ENCODE assay signal across 8 mouse cellular contexts in the genomic region with DNA sequence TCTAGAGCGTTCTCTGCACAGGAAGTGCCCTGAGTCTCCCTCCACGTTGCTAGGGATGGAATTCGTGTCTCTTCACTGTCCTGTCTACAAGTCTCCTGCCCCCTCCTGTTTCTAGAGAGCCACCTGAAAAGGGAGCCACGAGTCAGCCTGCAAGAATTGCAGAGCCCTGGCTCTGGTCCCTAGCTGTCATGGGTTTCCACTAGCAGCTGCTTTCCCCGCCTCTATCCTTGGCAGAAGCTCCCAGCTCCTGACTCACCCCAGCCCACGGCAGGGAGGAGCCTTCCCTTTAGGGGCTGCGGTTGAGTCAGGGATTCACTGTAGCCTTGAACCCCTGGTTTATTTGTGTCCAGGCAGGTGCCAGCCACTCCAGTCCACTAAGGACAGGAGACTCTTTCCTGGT. TPM values are rescaled to one million over a fixed set of nuclear protein-coding genes. Genes with fewer than 3 reads are reported as not detected.
DNase-seq lines count a peak whose midpoint lies in the region; ATAC-seq and TF ChIP-seq lines count a peak whose summit lies in the region.
"Had no signal": no experiment of that assay in that cellular context is flagged by ENCODE, and none has a peak within 500 bp of the region (broad histone marks: within the 10 kb centered on the region; RNA-seq: fewer than 3 reads in every experiment).

No protein-coding gene starts in this region.

- ATAC-seq in midbrain, postnatal 0 days (ENCODE audit: low FRiP score), result no peak
- no peak for ATAC-seq in midbrain, embryonic 11.5 days (ENCODE audit: low FRiP score)
- peak; percentile 80 for ATAC-seq in heart, embryonic 16.5 days (replicated peaks; ENCODE audit: extremely low read depth, insufficient read depth, low FRiP score)
- ATAC-seq in limb, embryonic 15.5 days (ENCODE audit: insufficient number of reproducible peaks, low FRiP score, low TSS enrichment, low read depth), result peak; percentile 62; the same call in 1 of the 2 replicates

- peak; percentile 72 for DNase-seq in midbrain, postnatal 0 days (ENCODE audit: low spot score)
- no peak for DNase-seq in midbrain, embryonic 11.5 days (ENCODE audit: low spot score, missing footprints)
- peak; percentile 41 for DNase-seq in testis, postnatal 14 days (ENCODE audit: low spot score)
- no peak for DNase-seq in kidney, adult 9 months

- no peaks in the 10 kb centered on the region for H3K4me1 ChIP-seq in midbrain, postnatal 0 days (ENCODE audit: insufficient read depth, low read length)
- no peaks in the 10 kb centered on the region for H3K4me1 ChIP-seq in midbrain, embryonic 11.5 days (ENCODE audit: control insufficient read depth, insufficient read depth, low read length)
- peaks cover 4% of the 10 kb centered on the region; the same call in 1 of the 2 replicates for H3K4me1 ChIP-seq in cortical plate, adult 2 months (ENCODE audit: control insufficient read depth, insufficient read depth, low read length)
- peaks cover 9% of the 10 kb centered on the region for H3K4me1 ChIP-seq in heart, embryonic 16.5 days (ENCODE audit: control insufficient read depth, insufficient read depth, low read length)
- peaks cover 17% of the 10 kb centered on the region for H3K4me1 ChIP-seq in limb, embryonic 15.5 days

- no peak overlapping the region for H3K9ac ChIP-seq in midbrain, postnatal 0 days (replicated peaks; ENCODE audit: low read length, poor library complexity, severe bottlenecking)
- no peak overlapping the region for H3K9ac ChIP-seq in midbrain, embryonic 11.5 days (ENCODE audit: low read length)
- peak overlapping the region; percentile 22; the same call in 1 of the 2 replicates for H3K9ac ChIP-seq in heart, embryonic 16.5 days (ENCODE audit: low read length)
- H3K9ac ChIP-seq in limb, embryonic 15.5 days, result no peak overlapping the region
- H3K9ac ChIP-seq: liver, embryonic 14.5 days had no signal

- H3K4me2 ChIP-seq in midbrain, postnatal 0 days (ENCODE audit: low read depth, low read length, poor library complexity, severe bottlenecking), result no peak overlapping the region
- no peak overlapping the region for H3K4me2 ChIP-seq in midbrain, embryonic 11.5 days
- peak overlapping the region; percentile 46 for H3K4me2 ChIP-seq in heart, embryonic 16.5 days (ENCODE audit: low read depth, low read length)
- H3K4me2 ChIP-seq in limb, embryonic 15.5 days, result no peak overlapping the region

- H3K4me3 ChIP-seq in midbrain, postnatal 0 days (ENCODE audit: low read depth, low read length), result no peak overlapping the region
- no peak overlapping the region for H3K4me3 ChIP-seq in midbrain, embryonic 11.5 days (ENCODE audit: low read depth, low read length)
- no peak overlapping the region for H3K4me3 ChIP-seq in cortical plate, adult 2 months (ENCODE audit: insufficient read depth, low read length)
- H3K4me3 ChIP-seq in heart, embryonic 16.5 days (ENCODE audit: low read length), result no peak overlapping the region
- no peak overlapping the region for H3K4me3 ChIP-seq in limb, embryonic 15.5 days

- no peak for TF ChIP-seq CTCF in midbrain, postnatal 0 days (IDR thresholded peaks at IDR 0.05)
- no peak for TF ChIP-seq CTCF in cortical plate, adult 2 months (IDR thresholded peaks at IDR 0.05; ENCODE audit: extremely low read depth, insufficient read depth, low read length)

- TF ChIP-seq POLR2A in cortical plate, adult 2 months (IDR thresholded peaks at IDR 0.05; ENCODE audit: extremely low read depth, insufficient read depth, low read length), result no peak

- no peaks in the 10 kb centered on the region for H3K36me3 ChIP-seq in midbrain, postnatal 0 days (ENCODE audit: insufficient read depth, low read length)
- H3K36me3 ChIP-seq in midbrain, embryonic 11.5 days (ENCODE audit: control insufficient read depth, insufficient read depth, low read length), result no peaks in the 10 kb centered on the region
- no peaks in the 10 kb centered on the region; the same call in 1 of the 2 replicates for H3K36me3 ChIP-seq in heart, embryonic 16.5 days (ENCODE audit: control insufficient read depth, insufficient read depth)
- no peaks in the 10 kb centered on the region for H3K36me3 ChIP-seq in limb, embryonic 15.5 days

- H3K27ac ChIP-seq in midbrain, postnatal 0 days (ENCODE audit: low read depth, low read length), result no peak overlapping the region
- H3K27ac ChIP-seq in midbrain, embryonic 11.5 days (ENCODE audit: low read depth, low read length), result no peak overlapping the region
- H3K27ac ChIP-seq in cortical plate, adult 2 months (ENCODE audit: insufficient read depth, low read length), result peak overlapping the region; percentile 13; the same call in 1 of the 2 replicates
- peak overlapping the region; percentile 36; the same call in 1 of the 2 replicates for H3K27ac ChIP-seq in heart, embryonic 16.5 days (ENCODE audit: low read length)
- H3K27ac ChIP-seq in limb, embryonic 15.5 days, result no peak overlapping the region
- H3K27ac ChIP-seq: liver, embryonic 14.5 days had no signal

- WGBS in midbrain, postnatal 0 days, result 33% methylated on average over 7 of the region's 7 CpGs
- 52% methylated on average over 7 of the region's 7 CpGs for WGBS in midbrain, embryonic 11.5 days
- WGBS in heart, embryonic 16.5 days, result 7% methylated on average over 7 of the region's 7 CpGs
- 21% methylated on average over 7 of the region's 7 CpGs for WGBS in limb, embryonic 15.5 days

- no peaks in the 10 kb centered on the region for H3K9me3 ChIP-seq in midbrain, postnatal 0 days (ENCODE audit: low read length)
- H3K9me3 ChIP-seq in midbrain, embryonic 11.5 days (ENCODE audit: control insufficient read depth, low read length), result no peaks in the 10 kb centered on the region
- no peaks in the 10 kb centered on the region for H3K9me3 ChIP-seq in heart, embryonic 16.5 days (replicated peaks; ENCODE audit: control insufficient read depth, low read length)
- no peaks in the 10 kb centered on the region for H3K9me3 ChIP-seq in limb, embryonic 15.5 days

- no peaks in the 10 kb centered on the region for H3K27me3 ChIP-seq in midbrain, postnatal 0 days (ENCODE audit: insufficient read depth, low read length)
- H3K27me3 ChIP-seq in midbrain, embryonic 11.5 days (ENCODE audit: control insufficient read depth, insufficient read depth, low read length), result no peaks in the 10 kb centered on the region
- peaks cover 4% of the 10 kb centered on the region; the same call in 1 of the 2 replicates for H3K27me3 ChIP-seq in heart, embryonic 16.5 days (ENCODE audit: control insufficient read depth, insufficient read depth, low read length)
- no peaks in the 10 kb centered on the region; the same call in 1 of the 2 replicates for H3K27me3 ChIP-seq in limb, embryonic 15.5 days

RNA-seq across cellular contexts. Expression of a gene that starts 15.0 kb away (rescaled TPM):
- total RNA-seq in midbrain, postnatal 0 days (2014; rRNA removed), result 2.4 and 3.1 TPM in 2 replicates
- 4.9 and 5.6 TPM in 2 replicates for polyA plus RNA-seq in midbrain, postnatal 0 days (2015; fragmentation: Nextera tagmentation; extraction: Ambion mirVana)
- polyA plus RNA-seq in midbrain, embryonic 11.5 days (2014; fragmentation: Nextera tagmentation; extraction: Ambion mirVana), result 0.14 TPM in 1 of 2 replicates, not detected in the other
- polyA plus RNA-seq in cortical plate, adult 2 months (2012; rRNA removed), result 28.6 and 29.2 TPM in 2 replicates
- polyA plus RNA-seq in heart, embryonic 16.5 days (2015; fragmentation: Nextera tagmentation; extraction: Ambion mirVana), result 1.8 and 2.6 TPM in 2 replicates
- 1.7 TPM in 2 replicates for polyA plus RNA-seq in limb, embryonic 15.5 days (2015; fragmentation: Nextera tagmentation; extraction: Ambion mirVana)

RNA-seq across cellular contexts. Expression of a gene that starts 24.7 kb away (rescaled TPM):
- total RNA-seq in midbrain, postnatal 0 days (2014; rRNA removed), result 1.1 and 2.9 TPM in 2 replicates
- 2.9 and 4.5 TPM in 2 replicates for polyA plus RNA-seq in midbrain, postnatal 0 days (2015; fragmentation: Nextera tagmentation; extraction: Ambion mirVana)
- polyA plus RNA-seq in midbrain, embryonic 11.5 days (2014; fragmentation: Nextera tagmentation; extraction: Ambion mirVana), result 6.7 and 8.9 TPM in 2 replicates
- 2.2 and 2.6 TPM in 2 replicates for polyA plus RNA-seq in cortical plate, adult 2 months (2012; rRNA removed)
- 7.7 and 13.2 TPM in 2 replicates for polyA plus RNA-seq in heart, embryonic 16.5 days (2015; fragmentation: Nextera tagmentation; extraction: Ambion mirVana)
- polyA plus RNA-seq in limb, embryonic 15.5 days (2015; fragmentation: Nextera tagmentation; extraction: Ambion mirVana), result 13.8 and 16.4 TPM in 2 replicates

RNA-seq across cellular contexts. Expression of a gene that starts 51.6 kb away (rescaled TPM):
- 89.1 and 96.4 TPM in 2 replicates for total RNA-seq in midbrain, postnatal 0 days (2014; rRNA removed)
- 61.1 and 63.2 TPM in 2 replicates for polyA plus RNA-seq in midbrain, postnatal 0 days (2015; fragmentation: Nextera tagmentation; extraction: Ambion mirVana)
- 9.7 and 10.3 TPM in 2 replicates for polyA plus RNA-seq in midbrain, embryonic 11.5 days (2014; fragmentation: Nextera tagmentation; extraction: Ambion mirVana)
- polyA plus RNA-seq in cortical plate, adult 2 months (2012; rRNA removed), result 114 and 117 TPM in 2 replicates
- 6.3 and 6.7 TPM in 2 replicates for polyA plus RNA-seq in heart, embryonic 16.5 days (2015; fragmentation: Nextera tagmentation; extraction: Ambion mirVana)
- 19.6 and 31.1 TPM in 2 replicates for polyA plus RNA-seq in limb, embryonic 15.5 days (2015; fragmentation: Nextera tagmentation; extraction: Ambion mirVana)

RNA-seq across cellular contexts. Expression of a gene that starts 55.3 kb away (rescaled TPM):
- total RNA-seq in midbrain, postnatal 0 days (2014; rRNA removed), result 597 and 686 TPM in 2 replicates
- polyA plus RNA-seq in midbrain, postnatal 0 days (2015; fragmentation: Nextera tagmentation; extraction: Ambion mirVana), result 591 and 620 TPM in 2 replicates
- polyA plus RNA-seq in midbrain, embryonic 11.5 days (2014; fragmentation: Nextera tagmentation; extraction: Ambion mirVana), result 945 and 991 TPM in 2 replicates
- polyA plus RNA-seq in cortical plate, adult 2 months (2012; rRNA removed), result 880 and 901 TPM in 2 replicates
- polyA plus RNA-seq in heart, embryonic 16.5 days (2015; fragmentation: Nextera tagmentation; extraction: Ambion mirVana), result 596 and 670 TPM in 2 replicates
- 1,005 and 1,062 TPM in 2 replicates for polyA plus RNA-seq in limb, embryonic 15.5 days (2015; fragmentation: Nextera tagmentation; extraction: Ambion mirVana)

Comparison
In these comparisons a context has a peak if more than half of its experiments do, and no peak if none do; other contexts are left out.
1. DNase-seq: peak in midbrain, postnatal 0 days (single experiment) and testis, postnatal 14 days (single experiment); none in midbrain, embryonic 11.5 days (single experiment) and kidney, adult 9 months (single experiment).
2. ATAC-seq: peak in heart, embryonic 16.5 days (single experiment) and limb, embryonic 15.5 days (single experiment); none in midbrain, postnatal 0 days (single experiment) and midbrain, embryonic 11.5 days (single experiment).
3. H3K27ac ChIP-seq: peak in cortical plate, adult 2 months (single experiment) and heart, embryonic 16.5 days (single experiment); none in midbrain, postnatal 0 days (single experiment), midbrain, embryonic 11.5 days (single experiment) and limb, embryonic 15.5 days (single experiment).